Mouse (Mus musculus) ES-E14 (cell line): Measurements from ENCODE around the gene Baz2b. TPM values are rescaled to one million over a fixed set of nuclear protein-coding genes. Genes with fewer than 3 reads are reported as not detected.

Experiments used
- DNase-seq: peaks from one replicate; pipeline ENCODE4 v3.0.0-alpha.2; 2013; ENCODE audit warnings: low read depth, low spot score
- H3K27ac ChIP-seq: 2 replicates; pipeline ENCODE4 v1.5.1; 2012; ENCODE audit warnings: low read depth, mild to moderate bottlenecking, low read length, moderate library complexity, mixed read lengths; ENCODE audit not compliant: poor library complexity, insufficient read depth, severe bottlenecking
- H3K36me3 ChIP-seq: 2 replicates; pipeline ENCODE4 v1.6.1; 2012; ENCODE audit warnings: mild to moderate bottlenecking, low read length, moderate library complexity, mixed read lengths; ENCODE audit not compliant: control insufficient read depth, poor library complexity, insufficient read depth, severe bottlenecking
- H3K4me1 ChIP-seq, 2 experiments: fragments of 150-350 bp in 1 of 2; sonication (generic) in 1 of 2; 2 replicates each; pipeline ENCODE4 v1.6.1; 2012; ENCODE audit warnings: low read length in 2 of 2, mild to moderate bottlenecking in 1 of 2, mixed read lengths in 1 of 2; ENCODE audit not compliant: control insufficient read depth in 2 of 2, insufficient read depth in 2 of 2, poor library complexity in 1 of 2
- H3K4me3 ChIP-seq, 2 experiments: fragments of 150-350 bp in 1 of 2; sonication (generic) in 1 of 2; 2 replicates each; pipeline ENCODE4 v1.5.1; 2012; ENCODE audit warnings: low read length in 2 of 2, low read depth in 1 of 2, mild to moderate bottlenecking in 1 of 2, mixed read lengths in 1 of 2; ENCODE audit not compliant: insufficient read depth in 1 of 2, poor library complexity in 1 of 2, severe bottlenecking in 1 of 2
- H3K9ac ChIP-seq: 2 replicates; pipeline ENCODE4 v1.6.1; 2012; ENCODE audit warnings: low read depth, mild to moderate bottlenecking, low read length, mixed read lengths; ENCODE audit not compliant: poor library complexity, insufficient read depth, severe bottlenecking
- H3K9me3 ChIP-seq: fragments of 150-350 bp; sonication (generic); 2 replicates; pipeline ENCODE4 v1.6.1; 2012; ENCODE audit warnings: low read depth, mild to moderate bottlenecking, low read length; ENCODE audit not compliant: control insufficient read depth, insufficient read depth
- CHD2 ChIP-seq: IDR thresholded peaks from 2 replicates; pipeline ENCODE4 v1.6.1; 2014; ENCODE audit warnings: mild to moderate bottlenecking, low read depth, low read length, inconsistent platforms
- HCFC1 ChIP-seq: IDR thresholded peaks from 2 replicates; pipeline ENCODE4 v1.6.1; 2012; ENCODE audit warnings: low read length, inconsistent platforms, borderline replicate concordance; ENCODE audit not compliant: insufficient read depth
- MAFK ChIP-seq: IDR thresholded peaks from 2 replicates; pipeline ENCODE4 v1.6.1; 2014; ENCODE audit warnings: mild to moderate bottlenecking, low read depth, low read length, inconsistent platforms; ENCODE audit not compliant: insufficient read depth
- ZC3H11A ChIP-seq: IDR thresholded peaks from 2 replicates; pipeline ENCODE4 v1.6.1; 2012; ENCODE audit warnings: low read depth, mild to moderate bottlenecking, inconsistent platforms, low read length, borderline replicate concordance
- ZNF384 ChIP-seq: IDR thresholded peaks from 2 replicates; pipeline ENCODE4 v1.6.1; 2012; ENCODE audit warnings: low read depth, low read length, inconsistent platforms
- in situ Hi-C, 2 experiments: fragments of 600-800 bp; cut with MboI; formaldehyde crosslinking; loops; one replicate each; pipeline ENCODE4 v1.15.1; 2025; ENCODE audit warnings: low sequenced_read_pairs in 2 of 2, inconsistent platforms in 1 of 2; ENCODE audit not compliant: unreplicated experiment in 2 of 2
- total RNA-seq: library from RNA; depleted of rRNA; stranded (reverse); fragments of 300-350 nt; gene quantifications from 2 replicates; pipeline ENCODE4 v1.2.3, GENCODE M21; 2012

The Baz2b gene
- total RNA-seq, 1 experiment: 22.0 TPM

GRCm38 (mm10) chr2:60053222-60054010 lies 156.2 kb downstream of the Baz2b start:
- in situ Hi-C loops: no loop called here
- Histone ChIP-seq H3K9ac (no peak overlapping the region), H3K27ac (no peak overlapping the region)

GRCm38 (mm10) chr2:60050667-60051460 lies 158.8 kb downstream of the Baz2b start:
- Histone ChIP-seq H3K36me3 (no peaks in the 10 kb centered on the region), H3K27ac (peak overlapping the region; percentile 35; the same call in 1 of the 2 replicates), H3K4me1 (peaks cover 9 to 24% of the 10 kb centered on the region in 2 experiments; a peak in 3 of 4 replicates), H3K9me3 (no peaks in the 10 kb centered on the region), H3K9ac (no peak overlapping the region), H3K4me3 (peak overlapping the region in 1 of 2 experiments; percentile 44; a peak in 2 of 4 replicates)
- DNase-seq: peak; percentile 87
- in situ Hi-C loops: no loop called here
- no peak for TF ChIP-seq ZC3H11A
- TF ChIP-seq CHD2: peak; percentile 46; the same call in 1 of the 2 replicates
- no peak for TF ChIP-seq HCFC1
- TF ChIP-seq MAFK: no peak
- no peak for TF ChIP-seq ZNF384

More at GRCm38 (mm10) chr2:60053222-60054010, 156.2 kb downstream of the Baz2b start:
- no peak overlapping the region for H3K4me3 ChIP-seq
- TF ChIP-seq HCFC1 (no peak), CHD2 (no peak), MAFK (no peak), ZC3H11A (no peak), ZNF384 (no peak)
- H3K9me3 ChIP-seq: no peaks in the 10 kb centered on the region
- no peak for DNase-seq
- peaks cover 7 to 24% of the 10 kb centered on the region in 2 experiments; a peak in 3 of 4 replicates for H3K4me1 ChIP-seq
- no peaks in the 10 kb centered on the region for H3K36me3 ChIP-seq

- DNase-seq: no peak
- Histone ChIP-seq H3K4me1 (peaks cover 9 to 24% of the 10 kb centered on the region in 2 experiments; a peak in 3 of 4 replicates), H3K9me3 (no peaks in the 10 kb centered on the region), H3K9ac (no peak overlapping the region), H3K36me3 (no peaks in the 10 kb centered on the region), H3K27ac (no peak overlapping the region; the same call in 1 of the 2 replicates), H3K4me3 (peak overlapping the region; percentile 11 to 44; a peak in 3 of 4 replicates)
- in situ Hi-C loops: loop anchor here in 1 of 2 experiments (10.0 kb wide), 1 partner anchor 165 kb away; no protein-coding TSS in a partner anchor
- TF ChIP-seq ZNF384 (no peak), MAFK (no peak), CHD2 (no peak), HCFC1 (no peak), ZC3H11A (no peak)
Observed at GRCm38 (mm10) chr2:60049889-60050288, 159.8 kb downstream of the Baz2b start.

GRCm38 (mm10) chr2:60049351-60049750 lies 160.3 kb downstream of the Baz2b start:
- no peak for DNase-seq
- in situ Hi-C loops: loop anchor here in 1 of 2 experiments (10.0 kb wide), 1 partner anchor 165 kb away; no protein-coding TSS in a partner anchor

More at GRCm38 (mm10) chr2:60049351-60049750, 160.3 kb downstream of the Baz2b start:
- Histone ChIP-seq H3K4me3 (peak overlapping the region; percentile 37 to 40), H3K36me3 (no peaks in the 10 kb centered on the region), H3K4me1 (peaks cover 9 to 24% of the 10 kb centered on the region in 2 experiments; a peak in 3 of 4 replicates), H3K9me3 (no peaks in the 10 kb centered on the region), H3K9ac (peak overlapping the region; percentile 54), H3K27ac (peak overlapping the region; percentile 56; the same call in 1 of the 2 replicates)
- TF ChIP-seq MAFK (no peak), HCFC1 (no peak), ZC3H11A (no peak), ZNF384 (no peak), CHD2 (no peak)
